Comparison of ENCODE assay signal across 1 mouse cellular context in the genomic region with DNA sequence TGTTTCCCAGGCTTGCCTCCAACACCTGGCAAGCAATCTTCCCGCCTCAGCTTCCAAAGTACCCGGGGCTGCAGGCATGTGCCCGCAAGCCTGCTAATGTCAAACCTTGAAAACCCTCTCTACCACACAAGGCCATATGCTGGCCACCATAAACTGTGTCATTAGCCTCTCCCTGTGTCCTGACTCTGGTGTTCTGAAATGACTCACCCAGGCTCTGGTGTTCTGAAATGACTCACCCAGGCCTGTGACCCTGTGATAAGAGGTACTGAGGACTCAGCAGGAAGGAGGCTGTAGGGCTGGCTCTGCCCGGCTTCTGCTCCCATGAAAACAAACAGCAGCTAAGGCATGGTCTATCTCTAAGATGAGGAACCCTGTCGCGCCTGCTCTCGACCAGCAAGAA.
TF ChIP-seq lines count a peak whose summit lies in the region.

No protein-coding gene starts in this region.

TF ChIP-seq in CH12.LX, 34 proteins besides CTCF, POLR2A, EP300 and RAD21 (continued from another document):
- peak; percentile 99 for TF ChIP-seq IRF4 (IDR thresholded peaks at IDR 0.05; ENCODE audit: low read depth, low read length)
